Mouse (Mus musculus) forebrain, postnatal 0 days (tissue): Measurements from ENCODE around the gene Rorc. TPM values are rescaled to one million over a fixed set of nuclear protein-coding genes. Genes with fewer than 3 reads are reported as not detected.

Experiments
- ATAC-seq: fragments of 200-750 bp; cut with Nextera tagmentation; 2 replicates; pipeline ENCODE4 v1.8.0; 2017; ENCODE audit warnings: mild to moderate bottlenecking, moderate library complexity
- DNase-seq: peaks from one replicate; pipeline ENCODE4 v3.0.0-alpha.2; 2015
- H3K27ac ChIP-seq: fragments of 300-500 bp; sonication (generic); 2 replicates; pipeline ENCODE4 v1.5.1; 2014; ENCODE audit warnings: low read depth, mild to moderate bottlenecking, antibody characterized with exemption, low read length, moderate library complexity, mixed read lengths
- H3K27me3 ChIP-seq: fragments of 300-500 bp; sonication (generic); 2 replicates; pipeline ENCODE4 v1.6.1; 2014; ENCODE audit warnings: mild to moderate bottlenecking, low read length, mixed read lengths; ENCODE audit not compliant: insufficient read depth
- H3K36me3 ChIP-seq: fragments of 300-500 bp; sonication (generic); 2 replicates; pipeline ENCODE4 v1.6.1; 2014; ENCODE audit warnings: mild to moderate bottlenecking, moderate library complexity; ENCODE audit not compliant: insufficient read depth
- H3K4me1 ChIP-seq: fragments of 300-500 bp; sonication (generic); 2 replicates; pipeline ENCODE4 v1.6.1; 2014; ENCODE audit warnings: antibody characterized with exemption; ENCODE audit not compliant: insufficient read depth
- H3K4me2 ChIP-seq: fragments of 300-500 bp; sonication (generic); 2 replicates; pipeline ENCODE4 v1.6.1; 2014; ENCODE audit warnings: low read depth, mild to moderate bottlenecking, moderate library complexity
- H3K4me3 ChIP-seq: fragments of 300-500 bp; sonication (generic); 2 replicates; pipeline ENCODE4 v1.5.1; 2014; ENCODE audit warnings: low read depth, low read length, mixed read lengths
- H3K9ac ChIP-seq: fragments of 300-500 bp; sonication (generic); 2 replicates; pipeline ENCODE4 v1.6.1; 2014; ENCODE audit warnings: mild to moderate bottlenecking
- H3K9me3 ChIP-seq: fragments of 300-500 bp; sonication (generic); 2 replicates; pipeline ENCODE4 v1.6.1; 2016; ENCODE audit warnings: low read length
- CTCF ChIP-seq: sonication (generic); IDR thresholded peaks from 2 replicates; pipeline ENCODE4 v1.5.1; 2016; ENCODE audit warnings: antibody characterized with exemption, control low read depth, low read depth
- WGBS: fragments of 180-500 bp; shearing (Covaris S2); extraction: QIAGEN DNeasy Blood & Tissue Kit; methylation state at CpG from one replicate; pipeline ENCODE4 v1.1.7; 2014; 5-methylcytosine and 5-hydroxymethylcytosine counted together
- polyA plus RNA-seq: library from polyadenylated mRNA; unstranded; fragments of >200 nt; fragmentation: Nextera tagmentation; extraction: Ambion mirVana; gene quantifications from 2 replicates; pipeline ENCODE4 v1.2.1, GENCODE M21; 2015
- total RNA-seq: library from RNA; depleted of rRNA; stranded (reverse); fragments of >200 nt; gene quantifications from 2 replicates; pipeline ENCODE4 v1.2.3, GENCODE M21; 2014

The Rorc gene
- total and polyA plus RNA-seq, 2 experiments from 2014 or later = 0.27 to 0.29 TPM

GRCm38 (mm10) chr3:94344897-94345296 is 27.7 kb upstream of the Rorc start:
- WGBS = 44% methylated on average over 3 of the region's 3 CpGs
- TF ChIP-seq CTCF = no peak

GRCm38 (mm10) chr3:94348146-94348545 is 24.4 kb upstream of the Rorc start:
- no peaks in the 10 kb centered on the region for H3K36me3 ChIP-seq
- TF ChIP-seq CTCF = no peak
- H3K27me3 ChIP-seq = no peaks in the 10 kb centered on the region
- 80% methylated on average over 2 of the region's 2 CpGs for WGBS
- no peak overlapping the region for H3K9ac ChIP-seq
- no peaks in the 10 kb centered on the region for H3K4me1 ChIP-seq
- no peak overlapping the region for H3K4me2 ChIP-seq
- H3K4me3 ChIP-seq = no peak overlapping the region
- no peak for DNase-seq
- H3K9me3 ChIP-seq = no peaks in the 10 kb centered on the region
- ATAC-seq = no peak
- no peak overlapping the region for H3K27ac ChIP-seq

More at GRCm38 (mm10) chr3:94344897-94345296, 27.7 kb upstream of the Rorc start:
- ATAC-seq = no peak
- Histone ChIP-seq H3K36me3 (no peaks in the 10 kb centered on the region), H3K9ac (no peak overlapping the region), H3K9me3 (no peaks in the 10 kb centered on the region), H3K27me3 (no peaks in the 10 kb centered on the region), H3K4me2 (no peak overlapping the region), H3K4me3 (no peak overlapping the region), H3K4me1 (no peaks in the 10 kb centered on the region), H3K27ac (no peak overlapping the region)
- no peak for DNase-seq

GRCm38 (mm10) chr3:94360812-94361211 is 11.8 kb upstream of the Rorc start:
- DNase-seq = peak; percentile 54
- 0% methylated on average over 1 of the region's 1 CpGs for WGBS
- Histone ChIP-seq H3K36me3 (no peaks in the 10 kb centered on the region), H3K9ac (no peak overlapping the region), H3K4me1 (no peaks in the 10 kb centered on the region), H3K4me3 (no peak overlapping the region), H3K9me3 (no peaks in the 10 kb centered on the region), H3K27ac (no peak overlapping the region), H3K4me2 (no peak overlapping the region), H3K27me3 (no peaks in the 10 kb centered on the region)
- no peak for ATAC-seq
- TF ChIP-seq CTCF = peak; percentile 54

GRCm38 (mm10) chr3:94362138-94362537 is 10.5 kb upstream of the Rorc start, which contains the start of gene C2cd4d:
Gene C2cd4d, plus strand, starts transcription at chr3:94362438.
- Histone ChIP-seq H3K9ac (peak within 1 kb of the TSS; percentile 78), H3K4me2 (peak within 1 kb of the TSS; percentile 72), H3K36me3 (no peaks in the 10 kb centered on the region), H3K27me3 (no peaks in the 10 kb centered on the region), H3K4me3 (peak within 1 kb of the TSS; percentile 48), H3K9me3 (no peaks in the 10 kb centered on the region), H3K4me1 (no peaks in the 10 kb centered on the region), H3K27ac (no peak within 1 kb of the TSS)
- WGBS = 29% methylated on average over 7 of the region's 7 CpGs
- TF ChIP-seq CTCF = no peak
- DNase-seq = no peak
- no peak for ATAC-seq

GRCm38 (mm10) chr3:94363291-94364153 is 9.1 kb upstream of the Rorc start:
- DNase-seq = peak; percentile 63
- TF ChIP-seq CTCF = no peak
- Histone ChIP-seq H3K4me2 (peak overlapping the region; percentile 72), H3K9me3 (no peaks in the 10 kb centered on the region), H3K36me3 (no peaks in the 10 kb centered on the region), H3K27me3 (no peaks in the 10 kb centered on the region), H3K9ac (peak overlapping the region; percentile 78), H3K27ac (peak overlapping the region; percentile 35; the same call in 1 of the 2 replicates), H3K4me3 (peak overlapping the region; percentile 48), H3K4me1 (no peaks in the 10 kb centered on the region)
- peak; percentile 68 for ATAC-seq
- 7% methylated on average over 97 of the region's 97 CpGs for WGBS

- Histone ChIP-seq H3K9ac (peak overlapping the region; percentile 78), H3K27me3 (no peaks in the 10 kb centered on the region), H3K4me2 (peak overlapping the region; percentile 72), H3K4me1 (no peaks in the 10 kb centered on the region), H3K9me3 (no peaks in the 10 kb centered on the region), H3K27ac (peak overlapping the region; percentile 35), H3K4me3 (peak overlapping the region; percentile 48), H3K36me3 (no peaks in the 10 kb centered on the region)
- WGBS = 4% methylated on average over 22 of the region's 23 CpGs
- DNase-seq = no peak
- peak; percentile 55 for ATAC-seq
- TF ChIP-seq CTCF = no peak
These were observed 8.5 kb upstream of the Rorc start for GRCm38 (mm10) chr3:94364154-94364526.

GRCm38 (mm10) chr3:94366761-94367160 is 5.8 kb upstream of the Rorc start:
- TF ChIP-seq CTCF = peak; percentile 97
- Histone ChIP-seq H3K4me2 (no peak overlapping the region), H3K27ac (no peak overlapping the region), H3K27me3 (no peaks in the 10 kb centered on the region), H3K36me3 (no peaks in the 10 kb centered on the region), H3K4me1 (no peaks in the 10 kb centered on the region), H3K9me3 (no peaks in the 10 kb centered on the region), H3K9ac (no peak overlapping the region), H3K4me3 (no peak overlapping the region)
- 20% methylated on average over 3 of the region's 3 CpGs for WGBS
- ATAC-seq (peak; percentile 55), DNase-seq (peak; percentile 91)
